Mouse (Mus musculus) lung, embryonic 16.5 days (tissue): ENCODE results near the gene Alg11. TPM values are rescaled to one million over a fixed set of nuclear protein-coding genes. Genes with fewer than 3 reads are reported as not detected.

ENCODE experiments used
- polyA plus RNA-seq: library from polyadenylated mRNA; unstranded; fragments of >200 nt; fragmentation: Nextera tagmentation; extraction: Ambion mirVana; gene quantifications from 2 replicates; pipeline ENCODE4 v1.2.1, GENCODE M21; 2015

Gene Alg11
- polyA plus RNA-seq, 1 experiment from 2014 or later, result 30.1 TPM

Other genes with a start within 250 kb of the Alg11 start
- gene Defb50, start 237.2 kb upstream of the Alg11 start, polyA plus RNA-seq, result not detected in 2 replicates
- not detected in 2 replicates for gene Defb2, start 220.8 kb upstream of the Alg11 start, polyA plus RNA-seq
- gene Defb10, start 201.8 kb upstream of the Alg11 start, polyA plus RNA-seq, result not detected in 2 replicates
- not detected in 2 replicates for gene Defb9, start 175.3 kb upstream of the Alg11 start, polyA plus RNA-seq
- not detected in 2 replicates for gene Defb11, start 154.3 kb upstream of the Alg11 start, polyA plus RNA-seq
- not detected in 2 replicates for gene Defb15, start 128.0 kb upstream of the Alg11 start, polyA plus RNA-seq
- gene Defb35, start 122.4 kb upstream of the Alg11 start, polyA plus RNA-seq, result not detected in 2 replicates
- gene Defb13, start 114.0 kb upstream of the Alg11 start, polyA plus RNA-seq, result not detected in 2 replicates
- gene Fam90a1a, start 102.0 kb upstream of the Alg11 start, polyA plus RNA-seq, result not detected in 2 replicates
- not detected in 2 replicates for gene Ccdc70, start 90.9 kb upstream of the Alg11 start, polyA plus RNA-seq
- 2.6 and 3.0 TPM in 2 replicates for gene Atp7b, start 416 bp upstream of the Alg11 start, polyA plus RNA-seq
- 2.0 and 3.1 TPM in 2 replicates for gene Nek5, start 64.3 kb downstream of the Alg11 start, polyA plus RNA-seq
- 5.1 and 5.6 TPM in 2 replicates for gene Nek3, start 105.7 kb downstream of the Alg11 start, polyA plus RNA-seq
- gene Ckap2, start 125.1 kb downstream of the Alg11 start, polyA plus RNA-seq, result 55.0 and 55.5 TPM in 2 replicates
- gene Vps36, start 132.1 kb downstream of the Alg11 start, polyA plus RNA-seq, result 47.0 and 47.3 TPM in 2 replicates
- gene Thsd1, start 166.6 kb downstream of the Alg11 start, polyA plus RNA-seq, result 34.4 and 35.0 TPM in 2 replicates
- gene Tpte, start 222.7 kb downstream of the Alg11 start, polyA plus RNA-seq, result not detected in 2 replicates